8 mouse cellular contexts compared by ENCODE assay signal in the genomic region with DNA sequence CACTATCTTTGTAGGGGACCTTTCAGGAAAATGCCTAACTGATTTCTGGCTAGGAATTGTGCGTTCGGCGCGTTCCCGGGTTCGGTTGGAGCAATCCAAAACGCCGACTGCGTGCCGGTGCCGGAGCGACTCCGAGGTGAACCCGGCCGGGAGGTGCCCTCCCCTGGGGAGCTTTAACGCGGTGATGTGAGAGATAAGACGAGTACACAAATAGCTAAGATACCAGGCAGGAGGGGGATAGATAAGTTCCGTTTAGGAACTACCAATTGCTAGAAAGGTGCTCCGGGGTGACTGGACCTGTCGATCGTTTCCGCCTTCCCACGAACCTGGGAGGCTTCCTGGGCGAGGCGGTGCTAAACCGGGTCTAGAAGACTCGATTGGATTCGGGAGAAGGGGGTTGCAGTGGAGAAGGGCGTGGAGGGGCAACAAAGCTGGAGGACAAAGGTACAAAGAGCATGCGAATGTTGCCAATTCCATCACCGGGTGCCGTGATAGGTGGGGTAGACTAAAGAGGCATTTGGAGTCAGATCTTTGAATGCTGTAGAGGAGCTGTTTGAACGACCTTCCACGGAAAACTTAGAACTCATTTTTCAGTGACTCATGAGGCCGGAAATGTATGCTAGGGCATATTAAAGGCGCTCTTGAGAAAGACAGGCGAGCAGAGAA. TPM values are rescaled to one million over a fixed set of nuclear protein-coding genes. Genes with fewer than 3 reads are reported as not detected.
DNase-seq lines count a peak whose midpoint lies in the region; ATAC-seq and TF ChIP-seq lines count a peak whose summit lies in the region.

No protein-coding gene starts in this region.

- peak; percentile 72 for ATAC-seq in liver, postnatal 0 days
- ATAC-seq in neural tube, embryonic 12.5 days (ENCODE audit: low FRiP score, low read depth) = peak; percentile 18; the same call in 1 of the 2 replicates

- peak; percentile 35 to 47 for DNase-seq in CD8-positive naive resting alpha-beta T cell, adult 2 months (ENCODE audit: low read depth in 2 of 2, low spot score in 2 of 2)
- DNase-seq in adrenal gland, adult (ENCODE audit: inconsistent age in 2 of 2, low spot score in 1 of 2) = peak; percentile 65 to 93
- DNase-seq in embryonic facial prominence, embryonic 10.5 days (ENCODE audit: low spot score) = peak; percentile 66
- peak; percentile 41 for DNase-seq in heart, adult 8-10 months (ENCODE audit: low spot score)
- peak; percentile 72 for DNase-seq in kidney, adult 2 months
- DNase-seq in liver, postnatal 0 days = peak; percentile 77
- DNase-seq in thymus, postnatal 14 days = peak; percentile 56

- peaks cover 18% of the 10 kb centered on the region for H3K36me3 ChIP-seq in embryonic facial prominence, embryonic 10.5 days (replicated peaks)
- H3K36me3 ChIP-seq in kidney, adult 2 months (ENCODE audit: control insufficient read depth, insufficient read depth, low read length) = no peaks in the 10 kb centered on the region
- H3K36me3 ChIP-seq in liver, postnatal 0 days (replicated peaks; ENCODE audit: insufficient read depth, low read length) = peaks cover 16% of the 10 kb centered on the region; the same call in 1 of the 2 replicates
- H3K36me3 ChIP-seq in neural tube, embryonic 12.5 days = no peaks in the 10 kb centered on the region

- peak overlapping the region; percentile 70 for H3K4me2 ChIP-seq in liver, postnatal 0 days (ENCODE audit: low read depth, low read length)
- peak overlapping the region; percentile 83 for H3K4me2 ChIP-seq in neural tube, embryonic 12.5 days (replicated peaks)

- WGBS in embryonic facial prominence, embryonic 10.5 days = under 1% methylated on average over 38 of the region's 38 CpGs
- WGBS in kidney, adult 2 months = under 1% methylated on average over 38 of the region's 38 CpGs
- under 1% methylated on average over 38 of the region's 38 CpGs for WGBS in liver, postnatal 0 days (ENCODE audit: insufficient replicate concordance)
- under 1% methylated on average over 38 of the region's 38 CpGs for WGBS in neural tube, embryonic 12.5 days

- no peak for TF ChIP-seq POLR2A in kidney, adult 2 months (IDR thresholded peaks at IDR 0.05; ENCODE audit: low read depth, low read length)

- H3K27me3 ChIP-seq in embryonic facial prominence, embryonic 10.5 days (replicated peaks; ENCODE audit: low read depth, poor library complexity, severe bottlenecking) = no peaks in the 10 kb centered on the region
- H3K27me3 ChIP-seq in kidney, adult 2 months (replicated peaks; ENCODE audit: control insufficient read depth, insufficient read depth, low read length) = no peaks in the 10 kb centered on the region
- H3K27me3 ChIP-seq in liver, postnatal 0 days (ENCODE audit: insufficient read depth, low read length) = no peaks in the 10 kb centered on the region
- no peaks in the 10 kb centered on the region for H3K27me3 ChIP-seq in neural tube, embryonic 12.5 days (replicated peaks)

- TF ChIP-seq EP300 in liver, postnatal 0 days (IDR thresholded peaks at IDR 0.05; ENCODE audit: low read depth) = peak; percentile 43; the same call in 1 of the 2 replicates

- TF ChIP-seq CTCF in kidney, adult 2 months (conservative IDR thresholded peaks at IDR 0.05; ENCODE audit: insufficient read depth, insufficient read length, low read depth, low read length) = no peak
- TF ChIP-seq CTCF in liver, postnatal 0 days (IDR thresholded peaks at IDR 0.05; ENCODE audit: low read depth) = no peak

- no peaks in the 10 kb centered on the region for H3K9me3 ChIP-seq in embryonic facial prominence, embryonic 10.5 days
- no peaks in the 10 kb centered on the region for H3K9me3 ChIP-seq in liver, postnatal 0 days (ENCODE audit: low read length)
- no peaks in the 10 kb centered on the region for H3K9me3 ChIP-seq in neural tube, embryonic 12.5 days

- H3K9ac ChIP-seq in liver, postnatal 0 days (replicated peaks) = peak overlapping the region; percentile 99
- H3K9ac ChIP-seq in neural tube, embryonic 12.5 days = peak overlapping the region; percentile 99

- peaks cover 17% of the 10 kb centered on the region for H3K4me1 ChIP-seq in embryonic facial prominence, embryonic 10.5 days
- H3K4me1 ChIP-seq in kidney, adult 2 months (ENCODE audit: control insufficient read depth, insufficient read depth, low read length) = peaks cover 13% of the 10 kb centered on the region
- H3K4me1 ChIP-seq in liver, postnatal 0 days (ENCODE audit: insufficient read depth) = peaks cover 24% of the 10 kb centered on the region
- H3K4me1 ChIP-seq in neural tube, embryonic 12.5 days = peaks cover 13% of the 10 kb centered on the region

- H3K27ac ChIP-seq in embryonic facial prominence, embryonic 10.5 days (replicated peaks) = peak overlapping the region; percentile 94
- peak overlapping the region; percentile 98 for H3K27ac ChIP-seq in kidney, adult 2 months (ENCODE audit: insufficient read depth, low read depth, low read length)
- H3K27ac ChIP-seq in liver, postnatal 0 days (ENCODE audit: low read depth) = peak overlapping the region; percentile 98
- peak overlapping the region; percentile 87 for H3K27ac ChIP-seq in neural tube, embryonic 12.5 days

- H3K4me3 ChIP-seq in embryonic facial prominence, embryonic 10.5 days = peak overlapping the region; percentile 98
- peak overlapping the region; percentile 99 for H3K4me3 ChIP-seq in kidney, adult 2 months (ENCODE audit: insufficient read depth, low read depth, low read length)
- peak overlapping the region; percentile 99 for H3K4me3 ChIP-seq in liver, postnatal 0 days (ENCODE audit: low read depth, low read length)
- peak overlapping the region; percentile 99 for H3K4me3 ChIP-seq in neural tube, embryonic 12.5 days

RNA-seq across cellular contexts. Expression of gene Cab39, which starts 1.0 kb away (rescaled TPM):
- polyA plus RNA-seq in embryonic facial prominence, embryonic 10.5 days (2016; fragmentation: Nextera tagmentation; extraction: Ambion mirVana) = 33.6 and 34.2 TPM in 2 replicates
- total RNA-seq in heart, adult 8-10 months (2022) = 100 to 1,000 TPM; 109 to 121 (median 111) TPM
- 38.1 and 41.8 TPM in 2 replicates for polyA plus RNA-seq in kidney, adult 2 months (2012; rRNA removed)
- polyA plus RNA-seq in liver, postnatal 0 days (2015; fragmentation: Nextera tagmentation; extraction: Ambion mirVana) = 13.9 and 14.8 TPM in 2 replicates
- polyA plus RNA-seq in neural tube, embryonic 12.5 days (2016; fragmentation: Nextera tagmentation; extraction: Ambion mirVana) = 71.7 and 81.3 TPM in 2 replicates

RNA-seq across cellular contexts. Expression of gene A630001G21Rik, which starts 15.8 kb away (rescaled TPM):
- 0.59 and 0.92 TPM in 2 replicates for polyA plus RNA-seq in embryonic facial prominence, embryonic 10.5 days (2016; fragmentation: Nextera tagmentation; extraction: Ambion mirVana)
- total RNA-seq in heart, adult 8-10 months (2022) = 1 to 10 TPM in 1 of 4 experiments, under 1 TPM in 3; 0.22 to 1.3 (median 0.34) TPM
- polyA plus RNA-seq in kidney, adult 2 months (2012; rRNA removed) = 1.2 and 2.5 TPM in 2 replicates
- 3.6 and 3.8 TPM in 2 replicates for polyA plus RNA-seq in liver, postnatal 0 days (2015; fragmentation: Nextera tagmentation; extraction: Ambion mirVana)
- 0.40 and 1.3 TPM in 2 replicates for polyA plus RNA-seq in neural tube, embryonic 12.5 days (2016; fragmentation: Nextera tagmentation; extraction: Ambion mirVana)

Comparison
In these comparisons a context has a peak if more than half of its experiments do, and no peak if none do; other contexts are left out.
1. Peak in every context shown above with its lines: DNase-seq, ATAC-seq, H3K4me3 ChIP-seq and H3K27ac ChIP-seq.